Mouse (Mus musculus): ENCODE results near the gene Adgrg6.
A peak's percentile ranks its signal among the peaks of the same experiment; 100 is the strongest.

Gene Adgrg6

DNA sequence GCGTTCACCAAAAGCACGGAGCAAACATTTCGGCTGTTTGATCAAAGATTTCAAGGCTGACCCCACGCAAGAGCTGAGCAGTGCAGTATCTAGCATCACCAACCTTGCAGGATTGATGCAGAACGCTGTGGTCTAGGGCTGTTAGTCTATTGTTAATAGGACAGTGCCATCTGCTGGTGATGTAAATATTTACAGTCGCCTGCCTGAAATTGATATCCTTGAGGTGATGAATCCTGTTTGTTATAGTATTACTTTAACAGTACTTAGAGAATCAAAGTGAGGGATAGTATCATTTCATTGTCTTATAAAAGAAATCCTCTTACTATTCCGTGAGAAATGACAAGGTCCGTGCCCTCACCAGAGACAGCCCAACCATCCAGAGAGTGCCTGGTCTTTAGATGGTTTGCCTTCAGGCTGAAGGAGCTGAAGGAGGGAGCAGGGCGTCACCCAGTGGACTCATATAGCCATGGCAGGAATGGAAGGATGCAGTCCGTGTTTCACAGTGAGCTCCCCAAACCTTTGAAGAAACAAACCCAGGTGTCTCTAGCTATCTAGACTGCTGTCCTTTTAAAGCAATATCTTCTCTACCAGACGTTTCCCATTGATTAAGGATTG, 154.3 kb downstream of the Adgrg6 start:
- DNase-seq (ENCODE audit: low spot score), result peak; percentile 61

DNA sequence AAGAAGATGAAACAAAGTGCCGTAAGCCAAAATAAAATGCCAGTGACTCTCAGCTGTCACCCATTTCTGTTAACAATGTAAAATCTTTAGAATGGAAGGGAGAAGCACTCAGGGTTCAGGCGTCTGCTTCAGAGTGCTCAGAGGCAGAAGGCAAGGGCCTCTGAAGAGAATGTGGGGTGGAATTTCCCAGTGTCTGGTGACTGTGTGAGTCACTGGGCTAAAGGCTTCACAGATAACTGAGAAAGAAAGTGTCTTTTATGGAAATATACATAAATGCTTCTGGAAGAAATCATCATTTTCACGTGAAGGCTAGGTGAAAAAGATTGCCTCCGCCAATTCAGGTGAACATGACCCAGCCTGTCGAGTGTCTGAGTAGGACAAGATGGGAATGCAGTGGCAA, 159.9 kb downstream of the Adgrg6 start:
- no peak for DNase-seq (ENCODE audit: low spot score)

DNA sequence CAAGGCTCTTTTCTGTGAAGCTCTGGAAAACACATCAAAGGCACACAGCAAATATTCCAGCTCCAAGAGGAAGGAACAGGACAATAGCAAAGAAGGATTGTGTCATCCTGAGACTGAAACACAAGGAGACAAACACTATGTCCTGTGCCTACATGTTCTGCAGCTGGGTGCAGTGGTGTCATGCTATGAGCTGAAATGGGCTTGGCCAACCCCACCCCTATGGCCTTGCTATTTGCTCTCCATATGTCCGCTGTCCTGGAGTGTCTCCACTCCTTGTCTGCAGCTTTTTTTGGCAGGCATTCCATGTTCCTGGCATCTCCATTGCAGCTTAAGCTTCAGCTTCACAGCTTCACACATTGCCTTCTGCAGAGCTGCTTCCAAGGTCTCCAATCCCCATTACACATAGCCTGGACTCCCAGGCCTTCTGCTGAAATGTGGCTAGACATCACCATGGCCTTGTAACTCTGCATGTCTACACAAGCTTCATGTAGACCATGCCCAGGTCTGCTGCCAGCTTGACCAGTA, 180.3 kb downstream of the Adgrg6 start:
- DNase-seq (ENCODE audit: low spot score), result no peak

DNA sequence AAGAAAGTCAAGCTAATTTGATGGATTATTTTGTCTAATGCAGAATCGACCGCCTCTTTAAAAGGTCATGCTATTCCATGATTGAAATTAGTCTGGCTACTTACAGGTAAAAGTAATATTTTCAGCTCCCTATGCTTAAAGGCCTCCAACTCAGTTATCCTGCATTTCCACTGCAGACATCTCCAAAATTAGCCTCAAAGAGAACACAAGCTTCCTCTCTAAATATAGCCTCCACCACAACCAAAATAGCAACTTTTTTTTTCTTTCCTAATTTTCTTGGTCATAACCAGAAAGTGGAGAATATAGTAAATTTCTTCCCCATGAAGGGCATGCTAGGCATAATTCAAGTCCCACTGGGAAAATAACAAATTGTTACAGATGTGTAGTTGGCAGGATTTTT, 182.2 kb downstream of the Adgrg6 start:
- no peak for DNase-seq (ENCODE audit: low spot score)

DNA sequence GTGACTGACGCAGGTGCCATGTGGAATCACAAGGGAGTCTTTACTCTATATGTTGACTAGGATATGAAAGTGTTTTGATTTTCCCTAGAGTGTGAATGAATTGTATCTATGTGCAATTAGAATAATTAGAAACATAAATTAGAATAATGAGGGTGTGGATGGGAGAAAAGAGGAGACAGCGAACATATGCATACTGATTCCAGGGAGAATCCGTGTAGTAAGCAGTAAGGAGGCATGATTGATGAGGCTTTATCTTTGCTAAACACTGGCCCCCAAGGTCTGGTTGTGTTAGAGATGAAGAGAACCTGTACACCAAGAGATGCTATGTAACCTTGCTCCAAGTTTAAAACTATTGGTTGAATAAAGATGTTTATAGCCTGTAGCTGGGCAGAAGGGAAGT, 187.2 kb downstream of the Adgrg6 start:
- DNase-seq (ENCODE audit: low spot score), result no peak
